Comparison of ENCODE assay signal across 8 mouse cellular contexts in genomic region chr12:54696242-54697002, GRCm38 (mm10). TPM values are rescaled to one million over a fixed set of nuclear protein-coding genes. Genes with fewer than 3 reads are reported as not detected.
A peak's percentile ranks its signal among the peaks of the same experiment; 100 is the strongest.
DNase-seq lines count a peak whose midpoint lies in the region; ATAC-seq and TF ChIP-seq lines count a peak whose summit lies in the region.

No protein-coding gene starts in this region.

- H3K9ac ChIP-seq in heart, embryonic 15.5 days, result peak overlapping the region; percentile 89
- peak overlapping the region; percentile 97 for H3K9ac ChIP-seq in liver, embryonic 14.5 days (replicated peaks)
- H3K9ac ChIP-seq in neural tube, embryonic 11.5 days (ENCODE audit: low read length), result peak overlapping the region; percentile 50
- peak overlapping the region; percentile 91 for H3K9ac ChIP-seq in stomach, postnatal 0 days (ENCODE audit: low read length)

- under 1% methylated on average over 32 of the region's 32 CpGs for WGBS in heart, embryonic 15.5 days
- WGBS in liver, embryonic 14.5 days (ENCODE audit: insufficient replicate concordance), result under 1% methylated on average over 32 of the region's 32 CpGs
- WGBS in neural tube, embryonic 11.5 days, result under 1% methylated on average over 32 of the region's 32 CpGs
- under 1% methylated on average over 32 of the region's 32 CpGs for WGBS in stomach, postnatal 0 days

- H3K4me3 ChIP-seq in heart, embryonic 15.5 days, result peak overlapping the region; percentile 89
- H3K4me3 ChIP-seq in liver, embryonic 14.5 days (ENCODE audit: insufficient read depth in 1 of 2, low read depth in 2 of 2, low read length in 2 of 2), result peak overlapping the region; percentile 56 to 87
- H3K4me3 ChIP-seq in neural tube, embryonic 11.5 days (ENCODE audit: low read depth, low read length), result peak overlapping the region; percentile 80
- peak overlapping the region; percentile 84 for H3K4me3 ChIP-seq in stomach, postnatal 0 days (ENCODE audit: low read depth, low read length)

- peak overlapping the region; percentile 85 for H3K4me2 ChIP-seq in heart, embryonic 15.5 days
- H3K4me2 ChIP-seq in liver, embryonic 14.5 days (ENCODE audit: low read depth), result peak overlapping the region; percentile 98
- H3K4me2 ChIP-seq in neural tube, embryonic 11.5 days (ENCODE audit: low read depth), result peak overlapping the region; percentile 81
- H3K4me2 ChIP-seq in stomach, postnatal 0 days (replicated peaks; ENCODE audit: low read depth), result peak overlapping the region; percentile 62

- peaks cover 9% of the 10 kb centered on the region for H3K36me3 ChIP-seq in heart, embryonic 15.5 days
- no peaks in the 10 kb centered on the region; the same call in 1 of the 2 replicates for H3K36me3 ChIP-seq in liver, embryonic 14.5 days (replicated peaks; ENCODE audit: control insufficient read depth, insufficient read depth, low read depth)
- no peaks in the 10 kb centered on the region for H3K36me3 ChIP-seq in neural tube, embryonic 11.5 days (ENCODE audit: control insufficient read depth, insufficient read depth, low read length)
- H3K36me3 ChIP-seq in stomach, postnatal 0 days (ENCODE audit: control insufficient read depth, insufficient read depth, low read length), result no peaks in the 10 kb centered on the region

- ATAC-seq in CD4-positive, CD25-positive, alpha-beta regulatory T cell, adult 4 months, result peak; percentile 74
- ATAC-seq in heart, embryonic 15.5 days (replicated peaks; ENCODE audit: insufficient number of reproducible peaks, insufficient read depth, low FRiP score, low read depth), result peak; percentile 90
- peak; percentile 78 for ATAC-seq in liver, embryonic 14.5 days (ENCODE audit: insufficient read depth)
- ATAC-seq in neural tube, embryonic 11.5 days (ENCODE audit: insufficient read depth, low FRiP score, low TSS enrichment), result peak; percentile 87
- ATAC-seq in stomach, postnatal 0 days (ENCODE audit: low FRiP score, low TSS enrichment), result peak; percentile 87

- H3K9me3 ChIP-seq in heart, embryonic 15.5 days (replicated peaks), result no peaks in the 10 kb centered on the region
- H3K9me3 ChIP-seq in liver, embryonic 14.5 days (ENCODE audit: control insufficient read depth, low read length), result no peaks in the 10 kb centered on the region
- H3K9me3 ChIP-seq in neural tube, embryonic 11.5 days (ENCODE audit: control insufficient read depth, low read length), result no peaks in the 10 kb centered on the region
- H3K9me3 ChIP-seq in stomach, postnatal 0 days (ENCODE audit: control insufficient read depth, low read length), result no peaks in the 10 kb centered on the region

- peaks cover 5% of the 10 kb centered on the region for H3K4me1 ChIP-seq in heart, embryonic 15.5 days (replicated peaks)
- peaks cover 8 to 18% of the 10 kb centered on the region in 2 experiments for H3K4me1 ChIP-seq in liver, embryonic 14.5 days (replicated peaks; ENCODE audit: control insufficient read depth in 2 of 2, insufficient read depth in 2 of 2, low read length in 1 of 2)
- peaks cover 3% of the 10 kb centered on the region; the same call in 1 of the 2 replicates for H3K4me1 ChIP-seq in neural tube, embryonic 11.5 days (ENCODE audit: control insufficient read depth, insufficient read depth, low read length)
- H3K4me1 ChIP-seq in stomach, postnatal 0 days (replicated peaks; ENCODE audit: control insufficient read depth, insufficient read depth), result no peaks in the 10 kb centered on the region

- peak; percentile 31; the same call in 1 of the 2 replicates for TF ChIP-seq CTCF in liver, embryonic 14.5 days (IDR thresholded peaks at IDR 0.05; ENCODE audit: low read depth)
- TF ChIP-seq CTCF in stomach, postnatal 0 days (IDR thresholded peaks at IDR 0.05; ENCODE audit: low read depth), result no peak

- DNase-seq in c-Kit-negative CD71-positive TER-119-positive erythroid progenitor cells, embryonic 14.5 days (ENCODE audit: low read depth, low spot score), result peak; percentile 79
- peak; percentile 77 for DNase-seq in fibroblast of lung, adult 2 months (ENCODE audit: low read depth)
- peak; percentile 98 for DNase-seq in kidney, postnatal 25 days
- peak; percentile 84 to 87 (median 86) for DNase-seq in liver, embryonic 14.5 days (ENCODE audit: low read depth in 3 of 3, low spot score in 3 of 3)
- peak; percentile 96 for DNase-seq in neural tube, embryonic 11.5 days (ENCODE audit: low spot score)
- DNase-seq in stomach, postnatal 0 days (ENCODE audit: low spot score), result peak; percentile 94

- H3K27me3 ChIP-seq in heart, embryonic 15.5 days, result no peaks in the 10 kb centered on the region
- no peaks in the 10 kb centered on the region for H3K27me3 ChIP-seq in liver, embryonic 14.5 days (ENCODE audit: control insufficient read depth, insufficient read depth, low read length)
- H3K27me3 ChIP-seq in neural tube, embryonic 11.5 days (ENCODE audit: control insufficient read depth, insufficient read depth, low read length), result no peaks in the 10 kb centered on the region
- H3K27me3 ChIP-seq in stomach, postnatal 0 days (ENCODE audit: control insufficient read depth, insufficient read depth, low read length), result no peaks in the 10 kb centered on the region

- peak overlapping the region; percentile 98 for H3K27ac ChIP-seq in heart, embryonic 15.5 days
- peak overlapping the region; percentile 92 for H3K27ac ChIP-seq in liver, embryonic 14.5 days
- peak overlapping the region; percentile 96 for H3K27ac ChIP-seq in neural tube, embryonic 11.5 days (ENCODE audit: low read depth, low read length)
- H3K27ac ChIP-seq in stomach, postnatal 0 days (replicated peaks), result peak overlapping the region; percentile 99

- TF ChIP-seq EP300 in liver, embryonic 14.5 days (IDR thresholded peaks at IDR 0.05; ENCODE audit: low read depth), result peak; percentile 71
- peak; percentile 49 for TF ChIP-seq EP300 in stomach, postnatal 0 days (optimal IDR thresholded peaks at IDR 0.05)

RNA-seq across cellular contexts. Expression of gene Eapp, which starts 0.7 kb away (rescaled TPM):
- 100 to 1,000 TPM; 115 to 149 TPM for polyA plus RNA-seq in CD4-positive, CD25-positive, alpha-beta regulatory T cell, adult 4 months (2017; shearing (Covaris generic))
- polyA plus RNA-seq in heart, embryonic 15.5 days (2015; fragmentation: Nextera tagmentation; extraction: Ambion mirVana), result 47.8 and 50.6 TPM in 2 replicates
- 4.0 and 8.7 TPM in 2 replicates for polyA plus RNA-seq in liver, embryonic 14.5 days (2012; rRNA removed)
- 41.8 and 45.7 TPM in 2 replicates for polyA plus RNA-seq in liver, embryonic 14.5 days (2014; fragmentation: Nextera tagmentation; extraction: Ambion mirVana)
- 77.0 and 80.1 TPM in 2 replicates for polyA plus RNA-seq in neural tube, embryonic 11.5 days (2014; fragmentation: Nextera tagmentation; extraction: Ambion mirVana)
- 63.9 and 66.0 TPM in 2 replicates for polyA plus RNA-seq in stomach, postnatal 0 days (2015; fragmentation: Nextera tagmentation; extraction: Ambion mirVana)

RNA-seq across cellular contexts. Expression of gene Sptssa, which starts 40.0 kb away (rescaled TPM):
- polyA plus RNA-seq in CD4-positive, CD25-positive, alpha-beta regulatory T cell, adult 4 months (2017; shearing (Covaris generic)), result 100 to 1,000 TPM; 177 to 227 TPM
- 137 and 138 TPM in 2 replicates for polyA plus RNA-seq in heart, embryonic 15.5 days (2015; fragmentation: Nextera tagmentation; extraction: Ambion mirVana)
- 27.0 and 32.1 TPM in 2 replicates for polyA plus RNA-seq in liver, embryonic 14.5 days (2012; rRNA removed)
- 65.1 and 65.2 TPM in 2 replicates for polyA plus RNA-seq in liver, embryonic 14.5 days (2014; fragmentation: Nextera tagmentation; extraction: Ambion mirVana)
- polyA plus RNA-seq in neural tube, embryonic 11.5 days (2014; fragmentation: Nextera tagmentation; extraction: Ambion mirVana), result 188 and 190 TPM in 2 replicates
- 163 and 168 TPM in 2 replicates for polyA plus RNA-seq in stomach, postnatal 0 days (2015; fragmentation: Nextera tagmentation; extraction: Ambion mirVana)

Comparison
In these comparisons a context has a peak if more than half of its experiments do, and no peak if none do; other contexts are left out.
1. Peak in every context shown above with its lines: DNase-seq, ATAC-seq, H3K4me3 ChIP-seq and H3K27ac ChIP-seq.